Mouse (Mus musculus) heart, postnatal 10 days (tissue): ENCODE results near the gene Ptbp3. TPM values are rescaled to one million over a fixed set of nuclear protein-coding genes. Genes with fewer than 3 reads are reported as not detected.
"Not testable (repeated sequence)": the region's sequence is repeated elsewhere in the genome, so short reads cannot be mapped to it uniquely, and the experiment has no call there.

Experiments used
- DNase-seq, 2 experiments: peaks; one replicate each; pipeline ENCODE4 v3.0.0; 2021
- intact Hi-C: fragments of 180-260 bp; cut with DNase I; formaldehyde crosslinking; loops from one replicate; pipeline ENCODE4 v1.15.1; 2025
- total RNA-seq, 2 experiments: library from RNA; stranded (reverse); gene quantifications; 2 replicates each; pipeline ENCODE4 v1.2.3; 2021

Gene Ptbp3
- 10 to 100 TPM; 57.4 to 57.9 TPM for total RNA-seq

DNA sequence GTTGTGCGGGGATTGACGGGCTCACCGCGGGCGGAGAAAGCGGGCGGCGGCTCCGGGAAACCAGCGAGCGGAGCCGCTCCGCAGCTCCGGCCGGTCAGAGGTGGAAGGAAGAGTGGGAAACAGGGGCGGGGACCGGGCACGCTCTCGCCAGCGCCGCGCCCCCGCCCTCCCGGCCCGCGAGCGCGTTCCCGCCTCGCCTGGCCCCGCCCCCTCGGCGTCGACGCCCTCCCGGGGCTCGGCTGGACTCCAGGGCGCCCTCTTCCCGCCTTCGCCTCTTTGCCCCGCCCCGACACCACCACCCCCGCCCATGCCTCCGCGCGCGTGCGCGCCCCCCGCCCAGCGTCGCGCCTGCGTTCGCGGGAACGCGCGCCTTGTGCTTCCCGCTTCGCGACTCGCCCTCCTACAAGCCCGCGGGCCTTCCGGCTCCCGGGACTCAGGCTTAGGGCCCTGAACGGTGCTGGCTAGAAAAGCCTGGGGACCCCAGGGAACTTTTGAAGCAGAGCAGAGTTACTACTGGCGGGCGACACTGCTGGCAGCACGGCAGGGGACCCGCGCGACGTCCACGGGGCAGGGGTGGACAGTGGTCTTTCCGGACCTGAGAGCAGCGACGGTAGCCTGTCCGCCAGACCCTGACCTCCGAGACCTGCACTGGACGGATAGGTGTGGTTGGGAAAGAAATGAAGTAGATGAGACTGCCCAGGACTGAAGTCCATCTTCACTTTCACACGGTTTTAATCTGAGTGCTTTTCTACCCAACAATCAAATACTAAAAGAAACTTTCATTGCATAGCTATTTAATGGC lies at the start of gene Ptbp3:
Gene Ptbp3 (minus strand): TSS at position 190 of the 802 bp plus-strand sequence.
- intact Hi-C loops, result loop anchor here (5.0 kb wide), 1 partner anchor 352 kb away; no protein-coding TSS in a partner anchor
- DNase-seq, result peak; percentile 94 to 95

DNA sequence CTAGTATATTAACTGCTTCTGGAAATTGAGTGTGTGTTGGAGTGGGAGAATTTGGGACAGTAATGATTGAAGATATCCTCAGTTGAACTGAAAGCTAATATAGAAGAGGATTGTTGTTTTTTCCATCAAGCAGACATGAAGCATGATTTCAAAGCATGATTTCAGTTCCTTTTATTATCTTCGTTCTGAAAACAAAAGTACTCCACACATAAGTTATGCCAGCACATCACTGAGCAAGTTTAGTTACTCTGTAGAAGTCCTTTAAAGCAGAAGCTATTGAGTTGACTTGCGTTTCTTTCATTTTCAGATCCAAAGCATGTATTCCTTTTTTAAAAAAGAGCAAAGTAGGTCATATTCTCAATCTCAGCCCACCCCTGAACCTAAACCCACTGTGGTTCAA lies 47.4 kb upstream of the Ptbp3 start:
- no peak for DNase-seq
- intact Hi-C loops, result no loop called here

- DNase-seq, result no peak
- intact Hi-C loops, result no loop called here
Observed at GRCm38 (mm10) chr4:59594614-59595013, 45.5 kb upstream of the Ptbp3 start.

- intact Hi-C loops, result no loop called here
- no peak for DNase-seq
Observed at GRCm38 (mm10) chr4:59587872-59588226, 38.7 kb upstream of the Ptbp3 start.

DNA sequence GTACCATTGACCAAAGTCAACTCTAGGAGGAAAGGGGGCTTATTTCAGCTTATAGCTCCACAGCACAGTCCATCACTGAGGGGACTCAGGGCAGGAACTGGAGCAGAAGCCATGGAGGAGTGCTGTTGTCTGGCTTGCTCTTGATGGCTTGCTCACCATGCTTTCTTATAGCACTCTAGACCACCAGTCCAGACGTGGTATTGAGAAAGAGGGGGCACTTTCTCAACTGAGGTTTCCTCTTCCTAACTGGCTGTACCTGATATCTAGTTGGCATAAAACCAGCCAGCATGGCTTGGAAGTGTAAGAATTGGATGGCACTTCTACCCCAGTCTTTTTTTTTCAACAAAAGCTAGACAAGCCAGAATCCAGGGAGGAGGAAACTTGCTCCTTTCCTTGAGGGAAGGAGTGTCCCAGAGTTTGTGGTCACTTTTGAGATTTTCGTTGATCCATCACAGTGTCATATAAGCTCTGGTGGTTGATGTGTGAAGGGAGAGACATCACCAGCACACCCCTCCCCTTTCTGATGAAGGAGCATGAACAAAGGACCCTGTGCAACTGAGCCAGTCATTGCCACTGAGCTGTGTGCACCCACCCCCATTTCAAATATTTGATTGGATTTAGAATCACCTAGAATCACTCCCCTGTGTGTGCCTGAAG lies 38.2 kb upstream of the Ptbp3 start:
- intact Hi-C loops, result no loop called here
- DNase-seq, result no peak

DNA sequence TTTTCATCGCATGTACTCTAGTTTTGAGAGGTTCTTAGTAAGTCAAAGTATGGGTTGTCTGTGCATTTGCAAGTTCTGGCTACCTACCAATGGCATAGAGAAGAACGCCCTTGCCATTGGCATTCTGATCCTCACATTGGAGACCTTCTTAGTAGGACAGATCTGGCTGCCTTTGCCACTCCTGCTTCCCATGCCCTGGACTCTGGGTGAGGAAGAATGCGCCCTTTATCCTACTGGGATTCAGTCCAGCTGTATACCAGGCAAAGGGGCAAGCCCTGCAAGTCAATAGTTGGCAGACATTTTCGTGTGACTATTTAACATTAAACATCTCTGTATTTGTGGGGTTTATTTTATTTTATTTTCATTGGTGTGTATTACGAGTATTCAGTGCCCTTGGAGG lies 35.9 kb upstream of the Ptbp3 start:
- intact Hi-C loops, result no loop called here
- peak; percentile 83 to 86 for DNase-seq

DNA sequence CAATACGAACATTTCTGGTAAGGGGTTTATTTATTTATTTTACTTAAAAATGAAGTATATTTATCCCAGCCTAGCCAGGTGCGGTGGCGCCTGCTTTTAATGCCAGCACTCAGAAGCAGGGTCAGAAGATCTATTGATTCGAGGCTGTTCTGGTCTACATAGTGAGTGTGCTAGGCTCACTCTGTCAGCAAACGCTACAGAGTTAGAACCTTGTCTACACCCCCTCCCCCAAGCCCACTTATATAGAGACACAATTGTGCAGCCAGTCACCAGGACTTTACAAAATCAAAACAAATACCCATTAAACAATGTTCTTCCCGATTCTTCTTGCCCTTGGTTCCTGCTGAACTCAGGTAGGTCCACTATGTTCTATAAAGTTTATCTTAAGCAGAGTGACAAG lies 33.0 kb upstream of the Ptbp3 start:
- intact Hi-C loops, result no loop called here
- DNase-seq, result peak in 1 of 2 experiments; percentile 28

- intact Hi-C loops, result no loop called here
- DNase-seq, result peak; percentile 98 to 99
Observed at GRCm38 (mm10) chr4:59581314-59582185, 32.4 kb upstream of the Ptbp3 start, which contains the start of gene Hsdl2. Gene Hsdl2 (plus strand): TSS chr4:59581563.

- intact Hi-C loops, result no loop called here
- peak; percentile 32 to 42 for DNase-seq
Observed at GRCm38 (mm10) chr4:59580495-59581281, 31.5 kb upstream of the Ptbp3 start.

DNA sequence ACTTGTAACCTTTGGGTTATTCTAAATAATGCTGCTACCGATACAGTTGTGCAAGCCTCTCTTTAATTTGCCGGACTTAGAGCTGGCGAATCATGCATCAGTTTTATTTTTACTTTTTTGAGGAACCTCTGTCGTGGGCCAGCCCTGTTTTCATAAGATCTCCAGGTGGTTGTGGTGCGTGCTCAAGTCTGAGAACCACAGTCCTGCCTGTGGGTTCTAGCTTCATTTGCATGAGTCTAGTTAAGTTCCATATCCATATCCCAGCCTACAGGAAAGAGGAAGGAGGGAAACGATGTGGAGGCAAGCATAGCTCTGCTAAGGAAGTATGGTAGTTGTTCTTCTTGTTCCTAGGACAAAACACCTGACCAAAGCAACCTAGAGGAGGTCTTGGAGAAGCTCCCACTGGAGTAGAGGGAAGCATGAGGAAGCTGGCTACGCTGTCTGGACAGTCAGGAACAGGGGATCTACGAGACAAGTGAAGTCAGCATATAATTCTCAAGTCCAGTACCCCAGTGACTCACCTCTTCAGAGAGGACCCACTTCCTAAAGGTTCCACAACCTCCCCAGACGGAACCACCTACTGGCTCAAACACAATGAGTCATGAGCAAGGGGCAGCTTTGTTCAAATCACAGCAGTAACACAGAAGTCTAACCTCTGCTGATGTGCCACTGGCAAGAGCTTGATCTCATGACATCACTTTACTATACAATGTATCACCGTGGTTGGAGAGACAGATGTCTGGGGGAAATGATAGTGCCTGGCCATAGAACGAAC lies 26.2 kb upstream of the Ptbp3 start:
- DNase-seq, result no peak
- intact Hi-C loops, result no loop called here

GRCm38 (mm10) chr4:59572521-59573118 lies 23.5 kb upstream of the Ptbp3 start:
- no peak for DNase-seq
- intact Hi-C loops, result no loop called here

DNA sequence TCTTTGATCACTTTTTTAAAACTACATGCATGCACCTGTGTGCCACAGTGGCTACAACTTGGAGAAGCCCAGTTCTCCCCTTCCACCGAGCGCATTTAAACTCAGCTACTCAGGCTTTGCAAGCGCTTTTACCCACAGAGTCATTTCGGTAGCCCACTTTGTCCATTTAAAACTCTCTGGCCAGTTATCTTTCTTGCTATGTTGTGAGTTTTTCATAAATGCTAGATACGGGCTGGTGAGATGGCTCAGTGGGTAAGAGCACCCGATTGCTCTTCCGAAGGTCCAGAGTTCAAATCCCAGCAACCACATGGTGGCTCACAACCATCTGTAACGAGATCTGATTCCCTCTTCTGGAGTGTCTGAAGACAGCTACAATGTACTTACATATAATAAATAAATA lies 21.4 kb upstream of the Ptbp3 start:
- DNase-seq, intact Hi-C loops: not testable (repeated sequence)

DNA sequence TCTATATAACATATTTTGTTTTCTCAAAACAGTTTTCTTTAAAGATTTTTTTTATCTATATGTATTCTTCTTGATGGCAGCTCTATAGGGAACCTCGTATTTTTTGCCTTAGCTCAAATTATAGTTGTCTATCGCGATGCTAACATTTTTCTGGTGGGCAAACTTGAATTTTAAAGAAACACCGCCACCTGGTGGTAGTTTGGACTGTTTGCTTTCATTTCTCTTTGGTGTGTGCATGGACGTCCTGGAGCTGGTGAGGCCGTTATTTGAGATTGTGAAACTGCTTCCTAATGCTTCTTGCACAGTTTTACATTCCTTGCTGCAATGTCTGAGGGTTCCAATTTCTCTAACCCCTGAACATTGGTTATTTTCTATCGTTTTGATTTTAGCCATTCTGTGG lies 20.4 kb upstream of the Ptbp3 start:
- intact Hi-C loops, result loop anchor here (1.0 to 2.0 kb wide), 3 partner anchors 188 to 473 kb away; no protein-coding TSS in a partner anchor
- DNase-seq, result peak; percentile 81 to 88

- intact Hi-C loops, result loop anchor here (2.0 kb wide), 1 partner anchor 471 kb away; no protein-coding TSS in a partner anchor
- DNase-seq, result no peak
Observed at GRCm38 (mm10) chr4:59567576-59568260, 18.6 kb upstream of the Ptbp3 start.

- DNase-seq, result no peak
- intact Hi-C loops, result no loop called here
Observed at GRCm38 (mm10) chr4:59565571-59566188, 16.5 kb upstream of the Ptbp3 start.

DNA sequence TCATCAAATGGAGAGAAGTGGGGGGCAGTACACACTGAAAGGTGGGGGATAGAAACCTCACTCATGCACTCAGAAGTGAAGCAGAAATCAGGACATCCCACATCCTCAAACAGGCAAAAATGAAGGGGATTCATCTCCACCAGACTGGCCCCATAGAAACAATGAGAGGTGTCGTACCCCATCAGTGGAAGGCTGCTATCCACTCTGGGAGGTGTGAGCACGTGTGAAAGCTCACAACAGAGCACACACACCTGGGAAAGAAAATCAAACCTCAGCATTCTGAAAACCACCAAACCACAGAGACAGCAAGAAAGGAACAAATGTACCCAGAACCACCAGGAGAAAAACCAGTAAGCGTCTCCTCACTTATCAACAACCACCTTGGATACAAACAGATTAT lies 15.0 kb upstream of the Ptbp3 start:
- no peak for DNase-seq
- intact Hi-C loops, result no loop called here

- intact Hi-C loops, result no loop called here
- DNase-seq, result no peak
Observed at GRCm38 (mm10) chr4:59560141-59560540, 11.0 kb upstream of the Ptbp3 start.

DNA sequence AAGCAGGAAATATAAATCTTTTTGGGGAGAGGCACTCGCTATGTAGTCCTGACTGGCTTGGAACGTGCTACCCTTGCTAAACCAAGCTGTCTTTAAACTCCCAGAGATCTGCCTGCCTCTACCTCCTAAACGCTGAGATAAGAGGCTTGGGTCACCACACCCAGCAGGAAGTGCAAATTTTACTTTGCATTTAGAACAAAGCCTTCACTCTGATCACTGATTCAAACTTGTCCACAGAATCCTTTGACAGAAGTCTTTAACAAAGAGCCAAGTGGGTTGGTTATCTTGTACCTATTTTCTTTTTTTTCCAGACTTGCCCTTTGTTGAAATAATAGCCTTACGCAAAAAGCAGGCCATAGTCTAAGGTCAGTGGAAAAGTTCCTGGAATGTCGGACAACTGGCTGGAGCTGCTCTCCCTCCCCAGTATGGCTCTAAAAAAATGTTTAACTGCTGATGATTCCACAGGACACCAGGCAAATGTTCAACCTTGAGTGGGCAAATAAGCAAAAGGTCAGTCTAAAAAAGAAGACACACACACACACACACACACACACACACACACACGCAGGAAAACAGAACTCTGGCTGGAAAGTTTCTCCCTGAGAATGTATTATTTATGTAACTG lies 9.0 kb upstream of the Ptbp3 start:
- no peak for DNase-seq
- intact Hi-C loops, result no loop called here
